Mouse (Mus musculus): Measurements from ENCODE around the gene Lrrfip1. TPM values are rescaled to one million over a fixed set of nuclear protein-coding genes. Genes with fewer than 3 reads are reported as not detected.

The Lrrfip1 gene
- total RNA-seq (2015): 123 and 128 TPM in 2 replicates
- total RNA-seq (2017): 228 and 254 TPM in 2 replicates

GRCm38 (mm10) chr1:90998268-90998890 lies at the start of gene Lrrfip1:
Gene Lrrfip1 (plus strand): TSS chr1:90998737.
- peak; percentile 65 for ATAC-seq (ENCODE audit: poor library complexity, severe bottlenecking)

GRCm38 (mm10) chr1:90949309-90949708 lies 49.2 kb upstream of the Lrrfip1 start:
- ATAC-seq (ENCODE audit: poor library complexity, severe bottlenecking): no peak

- ATAC-seq (ENCODE audit: poor library complexity, severe bottlenecking): no peak
Observed at GRCm38 (mm10) chr1:90951670-90952069, 46.9 kb upstream of the Lrrfip1 start.

- ATAC-seq (ENCODE audit: poor library complexity, severe bottlenecking): no peak
Observed at GRCm38 (mm10) chr1:90952808-90953207, 45.7 kb upstream of the Lrrfip1 start, which contains the start of gene Prlh. Gene Prlh (plus strand): TSS chr1:90953108.

GRCm38 (mm10) chr1:90953688-90954087 lies 44.8 kb upstream of the Lrrfip1 start:
- no peak for ATAC-seq (ENCODE audit: poor library complexity, severe bottlenecking)

GRCm38 (mm10) chr1:90956245-90957096 lies 42.1 kb upstream of the Lrrfip1 start:
- ATAC-seq (ENCODE audit: poor library complexity, severe bottlenecking): peak; percentile 56; the same call in 1 of the 2 replicates

GRCm38 (mm10) chr1:90962526-90962925 lies 36.0 kb upstream of the Lrrfip1 start:
- no peak for ATAC-seq (ENCODE audit: poor library complexity, severe bottlenecking)

GRCm38 (mm10) chr1:90962994-90963393 lies 35.5 kb upstream of the Lrrfip1 start:
- no peak for ATAC-seq (ENCODE audit: poor library complexity, severe bottlenecking)

- no peak for ATAC-seq (ENCODE audit: poor library complexity, severe bottlenecking)
Observed at GRCm38 (mm10) chr1:90967583-90967982, 31.0 kb upstream of the Lrrfip1 start.

- no peak for ATAC-seq (ENCODE audit: poor library complexity, severe bottlenecking)
Observed at GRCm38 (mm10) chr1:90968649-90969048, 29.9 kb upstream of the Lrrfip1 start.

GRCm38 (mm10) chr1:90969347-90969784 lies 29.2 kb upstream of the Lrrfip1 start, which contains the start of gene Rab17:
Gene Rab17 (minus strand): TSS chr1:90969661.
- no peak for ATAC-seq (ENCODE audit: poor library complexity, severe bottlenecking)

GRCm38 (mm10) chr1:90969881-90970390 lies 28.6 kb upstream of the Lrrfip1 start:
- no peak for ATAC-seq (ENCODE audit: poor library complexity, severe bottlenecking)

- ATAC-seq (ENCODE audit: poor library complexity, severe bottlenecking): peak; percentile 87
Observed at GRCm38 (mm10) chr1:90972911-90973573, 25.5 kb upstream of the Lrrfip1 start.

GRCm38 (mm10) chr1:90973574-90973911 lies 25.0 kb upstream of the Lrrfip1 start:
- ATAC-seq (ENCODE audit: poor library complexity, severe bottlenecking): peak; percentile 15; the same call in 1 of the 2 replicates

- ATAC-seq (ENCODE audit: poor library complexity, severe bottlenecking): peak; percentile 93
Observed at GRCm38 (mm10) chr1:90974906-90975649, 23.5 kb upstream of the Lrrfip1 start.

- no peak for ATAC-seq (ENCODE audit: poor library complexity, severe bottlenecking)
Observed at GRCm38 (mm10) chr1:90975960-90976359, 22.6 kb upstream of the Lrrfip1 start.

- no peak for ATAC-seq (ENCODE audit: poor library complexity, severe bottlenecking)
Observed at GRCm38 (mm10) chr1:90980638-90981330, 17.8 kb upstream of the Lrrfip1 start.

GRCm38 (mm10) chr1:90981346-90981745 lies 17.2 kb upstream of the Lrrfip1 start:
- ATAC-seq (ENCODE audit: poor library complexity, severe bottlenecking): no peak

GRCm38 (mm10) chr1:90995916-90996315 lies 2.6 kb upstream of the Lrrfip1 start:
- no peak for ATAC-seq (ENCODE audit: poor library complexity, severe bottlenecking)

GRCm38 (mm10) chr1:90997136-90997535 lies 1.4 kb upstream of the Lrrfip1 start:
- no peak for ATAC-seq (ENCODE audit: poor library complexity, severe bottlenecking)
